Mouse (Mus musculus) kidney, postnatal 36 days (tissue): ENCODE measurements around the gene Olfr690.
"Not testable (repeated sequence)": the region's sequence is repeated elsewhere in the genome, so short reads cannot be mapped to it uniquely, and the experiment has no call there.

Experiments used
- DNase-seq, 2 experiments: peaks; one replicate each; pipeline ENCODE4 v3.0.0; 2021 to 2022; ENCODE audit warnings: mixed read lengths in 2 of 2

Gene Olfr690

DNA sequence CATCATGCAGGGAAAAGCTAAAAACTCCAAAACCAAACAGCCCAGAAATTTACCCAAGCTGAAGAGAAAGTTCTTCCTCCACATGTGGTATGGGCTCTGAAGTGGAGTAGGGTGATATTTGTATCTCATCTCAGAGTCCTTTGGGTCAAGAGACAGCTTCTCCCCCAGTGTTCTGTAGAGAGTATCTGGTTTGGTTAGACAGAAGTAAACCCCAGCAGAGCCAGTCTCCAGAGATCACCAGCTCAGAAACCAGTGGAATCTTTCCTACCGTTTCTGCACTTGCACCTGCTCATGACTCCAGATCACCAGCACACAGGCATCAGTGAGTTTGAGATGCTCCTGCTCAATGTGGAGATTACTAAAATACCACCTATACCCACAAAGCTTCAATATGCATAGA is at the start of gene Olfr690:
Gene Olfr690, minus strand, starts transcription at position 101 of the 400 bp plus-strand sequence.
- no peak for DNase-seq

GRCm38 (mm10) chr7:105380329-105380728 is 46.4 kb upstream of the Olfr690 start:
- no peak for DNase-seq

DNA sequence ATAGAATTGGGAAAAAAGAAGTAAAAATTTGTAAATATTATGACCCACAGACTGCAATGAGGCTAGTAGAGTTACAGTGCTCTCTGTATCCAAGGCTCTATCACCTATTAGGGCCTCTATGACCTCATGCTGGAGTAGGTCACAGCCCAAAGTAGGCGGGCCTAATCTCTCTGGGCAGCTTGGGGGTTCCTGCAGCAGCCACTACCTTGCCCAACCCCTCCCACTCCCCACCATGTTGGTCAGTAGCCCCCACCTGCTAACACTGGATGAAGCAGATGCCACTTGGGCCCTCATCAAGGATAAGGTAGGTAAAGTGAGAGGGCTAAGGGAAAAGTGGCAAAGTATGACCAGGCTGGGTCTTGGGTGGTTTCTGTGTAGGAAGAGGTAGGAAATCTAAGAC is 41.0 kb upstream of the Olfr690 start, which contains the start of gene Gm5901:
Gene Gm5901, plus strand, starts transcription at position 173 of the 400 bp plus-strand sequence.
- no peak for DNase-seq

DNA sequence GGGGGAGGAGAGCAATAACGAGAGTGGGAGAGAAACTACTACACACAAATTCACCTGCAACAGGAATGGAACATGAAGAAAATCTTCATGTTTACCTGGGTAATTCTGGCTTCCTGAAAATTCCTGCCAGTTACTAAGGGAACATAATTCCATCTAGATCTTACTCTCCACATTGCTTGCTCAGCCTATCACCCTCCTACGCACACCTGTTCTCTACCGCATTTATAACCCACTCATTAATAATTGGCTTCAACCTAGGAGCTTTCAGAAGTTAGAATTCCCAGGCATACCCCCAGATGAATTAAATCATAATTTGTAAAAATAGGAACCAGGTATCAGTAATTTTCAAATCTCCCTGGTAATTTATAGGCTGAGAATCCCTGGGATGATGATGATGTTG is 40.1 kb upstream of the Olfr690 start:
- no peak for DNase-seq

DNA sequence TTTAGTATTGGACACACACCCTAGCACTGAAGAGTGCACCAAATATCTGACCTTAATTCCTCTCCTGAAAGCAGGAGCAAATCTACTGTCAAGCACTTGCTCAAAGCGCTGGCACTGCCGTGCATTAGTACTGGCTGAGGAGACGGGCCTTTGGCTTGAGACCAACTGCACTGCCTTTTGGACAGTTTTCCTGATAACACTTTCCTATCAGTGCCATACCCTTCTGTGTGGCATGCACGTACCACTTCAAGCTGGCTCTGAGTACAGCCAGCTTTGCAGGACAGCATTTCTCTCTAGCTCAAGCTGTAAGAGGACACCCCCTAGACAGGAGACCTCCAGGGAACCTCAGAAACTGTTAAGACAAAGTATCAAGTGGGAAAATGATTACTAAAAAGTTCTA is 39.6 kb upstream of the Olfr690 start:
- no peak for DNase-seq

DNA sequence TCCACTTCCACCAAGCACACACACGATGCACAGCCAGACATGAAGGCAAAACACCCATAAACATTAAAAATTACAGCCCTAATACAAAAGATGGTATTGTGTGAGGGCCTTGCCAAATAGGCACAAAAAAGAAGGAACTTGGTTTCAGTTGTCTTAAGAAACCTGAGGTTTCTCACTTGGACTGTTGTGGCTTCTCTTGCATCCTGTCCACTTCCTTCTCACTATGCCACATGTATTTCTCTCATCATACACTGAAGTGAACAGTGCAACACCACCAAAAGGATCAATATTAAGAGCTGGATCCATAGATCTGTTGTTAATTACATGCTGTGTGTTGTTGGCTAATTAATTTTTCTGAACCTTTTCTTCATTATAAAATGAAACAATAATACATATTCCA is 39.0 kb upstream of the Olfr690 start:
- DNase-seq: no peak

- no peak for DNase-seq
Measured at GRCm38 (mm10) chr7:105368521-105368920, 34.6 kb upstream of the Olfr690 start.

DNA sequence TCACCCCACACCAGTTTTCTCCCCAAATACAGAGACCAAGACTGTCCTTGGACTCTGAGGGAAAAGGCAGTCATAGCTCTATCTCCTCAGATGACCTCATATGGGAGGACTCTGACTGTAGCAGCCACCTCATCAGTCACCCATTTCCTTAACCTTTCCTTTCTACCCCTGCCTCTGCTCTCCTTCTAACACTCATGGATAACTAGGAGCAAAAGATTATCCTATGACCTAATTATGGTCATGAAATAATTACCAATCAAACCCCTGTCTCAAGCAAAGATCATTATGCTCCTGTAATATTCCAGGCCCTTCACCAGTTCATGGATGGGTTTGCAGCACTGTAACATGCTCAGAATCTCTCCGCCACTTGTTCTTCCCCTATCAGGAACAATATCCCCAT is 34.0 kb upstream of the Olfr690 start, which contains the start of gene Olfr692:
Gene Olfr692, plus strand, starts transcription at position 301 of the 400 bp plus-strand sequence.
- no peak for DNase-seq

GRCm38 (mm10) chr7:105367268-105367667 is 33.4 kb upstream of the Olfr690 start:
- no peak for DNase-seq

- no peak for DNase-seq
Measured at GRCm38 (mm10) chr7:105361713-105362112, 27.8 kb upstream of the Olfr690 start.

- DNase-seq: not testable (repeated sequence)
Measured at GRCm38 (mm10) chr7:105356487-105356886, 22.6 kb upstream of the Olfr690 start.

- not testable (repeated sequence) for DNase-seq
Measured at GRCm38 (mm10) chr7:105356064-105356463, 22.2 kb upstream of the Olfr690 start.

GRCm38 (mm10) chr7:105342752-105343151 is 8.8 kb upstream of the Olfr690 start:
- DNase-seq: no peak

DNA sequence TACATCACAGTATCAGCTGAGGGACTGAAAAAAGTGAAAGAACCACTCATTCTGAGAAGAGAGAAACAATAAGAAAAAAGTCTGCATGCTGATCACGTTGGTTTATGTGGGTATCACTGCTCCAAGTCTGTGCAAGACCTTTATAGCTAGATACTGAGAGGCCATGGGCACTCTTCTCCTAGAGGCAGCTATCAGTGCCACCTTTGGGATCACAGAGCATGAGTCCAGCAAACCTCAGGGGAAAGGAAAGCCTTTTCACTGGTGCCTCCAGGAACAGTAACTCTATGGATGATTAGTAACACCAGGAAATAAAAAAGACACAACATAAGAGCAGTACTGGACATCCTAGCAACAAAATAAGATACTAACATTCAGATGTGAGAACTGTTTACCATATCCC is 8.3 kb upstream of the Olfr690 start, which contains the start of gene Olfr691:
Gene Olfr691, minus strand, starts transcription at position 101 of the 400 bp plus-strand sequence.
- no peak for DNase-seq

DNA sequence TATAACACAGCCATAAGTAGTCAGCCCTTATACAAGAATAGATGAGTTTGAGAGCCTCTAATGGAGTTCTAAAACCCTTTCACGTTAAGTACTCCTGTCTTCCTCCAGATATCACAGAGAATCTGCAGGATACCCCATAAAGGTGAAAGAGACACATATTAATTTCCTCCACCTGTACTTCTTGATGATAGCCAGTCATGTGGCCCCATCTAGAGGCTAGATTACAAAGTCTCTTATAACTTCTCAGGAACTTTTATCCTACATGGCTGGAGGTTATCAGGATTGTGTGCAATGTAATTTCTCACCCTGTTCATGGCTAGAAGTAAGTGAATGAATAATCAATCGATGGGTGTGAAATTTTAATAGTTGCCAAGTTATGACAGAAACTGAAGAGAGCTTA is 8.6 kb downstream of the Olfr690 start:
- DNase-seq: no peak

DNA sequence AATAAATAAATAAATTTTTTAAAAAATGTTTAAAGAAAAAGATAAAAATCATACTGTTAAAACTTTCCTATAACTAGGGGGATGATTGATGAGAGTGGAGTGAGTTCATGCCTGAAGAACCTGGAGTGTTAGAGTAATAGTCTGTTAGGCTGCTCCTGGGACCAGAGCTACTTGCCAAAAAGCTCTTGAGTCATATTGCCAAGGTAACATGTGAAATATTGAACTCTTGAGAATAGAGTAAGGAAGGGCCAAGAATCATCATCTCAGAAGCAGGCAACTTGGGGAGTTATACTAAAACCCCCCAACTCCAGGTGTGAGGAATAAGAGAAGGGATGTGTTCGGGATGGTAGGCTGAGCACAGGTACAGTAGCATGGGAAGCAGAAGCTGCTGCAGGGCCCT is 23.0 kb downstream of the Olfr690 start, which contains the start of gene Olfr689:
Gene Olfr689, plus strand, starts transcription at position 301 of the 400 bp plus-strand sequence.
- no peak for DNase-seq

GRCm38 (mm10) chr7:105290051-105290450 is 43.9 kb downstream of the Olfr690 start:
- DNase-seq: no peak

DNA sequence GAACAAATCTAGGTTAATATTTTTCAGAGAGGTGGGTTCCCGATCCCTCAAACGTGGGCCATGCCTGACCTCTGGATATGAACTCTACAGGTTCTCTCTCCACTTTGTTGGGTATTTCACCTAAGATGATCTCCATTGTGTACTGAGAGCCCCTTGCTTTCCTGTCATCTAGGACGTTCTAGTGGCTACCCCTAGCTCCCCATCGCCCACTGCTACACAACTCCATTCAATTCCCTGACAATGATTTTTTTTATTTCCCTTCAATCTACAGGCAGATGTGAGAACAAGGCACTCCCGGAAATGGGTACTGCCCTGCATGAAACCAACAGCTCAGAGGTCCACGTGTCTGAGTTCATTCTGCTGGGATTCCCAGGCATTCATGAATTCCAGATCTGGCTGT is 46.1 kb downstream of the Olfr690 start, which contains the start of gene Olfr688:
Gene Olfr688, plus strand, starts transcription at position 301 of the 400 bp plus-strand sequence.
- no peak for DNase-seq
